ENCODE assay signal across 18 mouse cellular contexts in genomic region chr9:88956670-88957153, GRCm38 (mm10). TPM values are rescaled to one million over a fixed set of nuclear protein-coding genes. Genes with fewer than 3 reads are reported as not detected.
A peak's percentile ranks its signal among the peaks of the same experiment; 100 is the strongest.
DNase-seq lines count a peak whose midpoint lies in the region; ATAC-seq and TF ChIP-seq lines count a peak whose summit lies in the region.
"Not testable (repeated sequence)": the region's sequence is repeated elsewhere in the genome, so short reads cannot be mapped to it uniquely, and the experiment has no call there.
"Had no signal": no experiment of that assay in that cellular context is flagged by ENCODE, and none has a peak within 500 bp of the region (broad histone marks: within the 10 kb centered on the region; RNA-seq: fewer than 3 reads in every experiment).

Gene Bcl2a1a, plus strand, starts transcription at chr9:88956900.

- dilution Hi-C loops in CH12.LX (cut with MboI; ENCODE audit: extremely low pct_ligation_motif_present, extremely low pct_unique_long_range_greater_than_20kb, low sequenced_read_pairs): not testable (repeated sequence)

- H3K27me3 ChIP-seq in CH12.LX (replicated peaks); heart, adult 2 months (ENCODE audit: control insufficient read depth, insufficient read depth, low read length); lung, embryonic 16.5 days (ENCODE audit: control insufficient read depth, insufficient read depth, low read depth, low read length): not testable (repeated sequence)

- H3K9ac ChIP-seq in CH12.LX (ENCODE audit: insufficient read depth, low read depth): peak within 1 kb of the TSS; percentile 95
- H3K9ac ChIP-seq in heart, adult 2 months (ENCODE audit: low read depth, low read length); lung, embryonic 16.5 days (ENCODE audit: low read length): not testable (repeated sequence)

- peak; percentile 54 for TF ChIP-seq POLR2A in CH12.LX (IDR thresholded peaks at IDR 0.05; ENCODE audit: low read depth, low read length)
- not testable (repeated sequence) for TF ChIP-seq POLR2A in heart, adult 2 months (IDR thresholded peaks at IDR 0.05; ENCODE audit: insufficient read depth, low read depth, low read length)

- ATAC-seq in lung, embryonic 16.5 days (ENCODE audit: low read depth): peak; percentile 76
- ATAC-seq in megakaryocyte, adult 5-6 weeks (ENCODE audit: poor library complexity, severe bottlenecking): peak; percentile 73

- 0 out of 2 replicates have a peak, but pooled peaks have one; percentile 36 for TF ChIP-seq EP300 in CH12.LX (IDR thresholded peaks at IDR 0.05; ENCODE audit: low read length)
- not testable (repeated sequence) for TF ChIP-seq EP300 in heart, adult 2 months (IDR thresholded peaks at IDR 0.05; ENCODE audit: insufficient read depth, low read depth, low read length)

- TF ChIP-seq RAD21 in CH12.LX (IDR thresholded peaks at IDR 0.05; ENCODE audit: low read depth, low read length): not testable (repeated sequence)

- not testable (repeated sequence) for H3K9me3 ChIP-seq in CH12.LX (replicated peaks; ENCODE audit: low read length); lung, embryonic 16.5 days (ENCODE audit: control insufficient read depth, low read length)

- peak within 1 kb of the TSS; percentile 71 for H3K4me2 ChIP-seq in CH12.LX (ENCODE audit: insufficient read depth, low read depth, poor library complexity, severe bottlenecking)
- not testable (repeated sequence) for H3K4me2 ChIP-seq in lung, embryonic 16.5 days (ENCODE audit: low read depth, low read length)

- peak within 1 kb of the TSS; percentile 39 to 68 (median 66) for H3K4me3 ChIP-seq in CH12.LX (replicated peaks in 1 of 3; ENCODE audit: low read depth in 2 of 3, low read length in 2 of 3, poor library complexity in 1 of 3)
- not testable (repeated sequence) for H3K4me3 ChIP-seq in heart, adult 2 months; lung, embryonic 16.5 days (ENCODE audit: low read length)

- DNase-seq in CH12.LX (ENCODE audit: extremely low read depth): peak; percentile 74
- peak; percentile 7 for DNase-seq in adrenal gland, postnatal 14 days
- peak; percentile 23 to 25 for DNase-seq in heart, adult 2 months
- peak; percentile 17 for DNase-seq in layer of hippocampus, adult 9-11 months
- peak; percentile 49 to 53 for DNase-seq in spleen, postnatal 36 days (ENCODE audit: low spot score in 2 of 2)
- peak; percentile 33 to 35 for DNase-seq in thymus, postnatal 36 days

- peaks cover 16% of the 10 kb centered on the region for H3K79me2 ChIP-seq in CH12.LX (replicated peaks; ENCODE audit: control insufficient read depth, extremely low read depth, insufficient read depth, poor library complexity, severe bottlenecking)
- H3K79me2 ChIP-seq in heart, adult 2 months (replicated peaks; ENCODE audit: control insufficient read depth, insufficient read depth, low read length): not testable (repeated sequence)

- not testable (repeated sequence) for TF ChIP-seq CTCF in CH12.LX (conservative IDR thresholded peaks at IDR 0.05 in 1 of 2, IDR thresholded peaks at IDR 0.05 in 1 of 2; ENCODE audit: low read depth in 2 of 2, low read length in 2 of 2); heart, adult 2 months (IDR thresholded peaks at IDR 0.05)

- intact Hi-C loops in heart, adult 2 months (cut with DNase I): not testable (repeated sequence)

- in situ Hi-C loops in CH12.LX (cut with MboI; ENCODE audit: low pct_ligation_motif_present, low pct_unique_long_range_greater_than_20kb, low sequenced_read_pairs): not testable (repeated sequence)

- not testable (repeated sequence) for H3K36me3 ChIP-seq in CH12.LX (replicated peaks in 1 of 2; ENCODE audit: control insufficient read depth in 1 of 2, insufficient read depth in 1 of 2, low read length in 1 of 2); heart, adult 2 months (ENCODE audit: control insufficient read depth, insufficient read depth, low read length); lung, embryonic 16.5 days (ENCODE audit: control insufficient read depth, insufficient read depth, low read length)

- WGBS in heart, adult 2 months: 43% methylated on average over 5 of the region's 5 CpGs
- 82% methylated on average over 5 of the region's 5 CpGs for WGBS in lung, embryonic 16.5 days

- H3K4me1 ChIP-seq in CH12.LX (ENCODE audit: control insufficient read depth in 1 of 2, insufficient read depth in 2 of 2); heart, adult 2 months (ENCODE audit: control insufficient read depth, insufficient read depth, low read length); lung, embryonic 16.5 days (replicated peaks; ENCODE audit: control insufficient read depth, insufficient read depth, low read length): not testable (repeated sequence)

- peak within 1 kb of the TSS; percentile 93 for H3K27ac ChIP-seq in CH12.LX (ENCODE audit: insufficient read depth, low read depth)
- not testable (repeated sequence) for H3K27ac ChIP-seq in heart, adult 2 months; lung, embryonic 16.5 days (ENCODE audit: low read length)

TF ChIP-seq in CH12.LX, 34 proteins besides CTCF, POLR2A, EP300 and RAD21:
- TF ChIP-seq CHD1 (IDR thresholded peaks at IDR 0.05; ENCODE audit: low read depth, low read length): peak; percentile 65
- TF ChIP-seq ETS1 (conservative IDR thresholded peaks at IDR 0.05; ENCODE audit: low read depth, low read length): peak; percentile 20; the same call in 1 of the 2 replicates
- 0 out of 2 replicates have a peak, but pooled peaks have one; percentile 41 for TF ChIP-seq NELFE (IDR thresholded peaks at IDR 0.05; ENCODE audit: low read depth, low read length)
- peak; percentile 61; the same call in 1 of the 2 replicates for TF ChIP-seq TCF12 (IDR thresholded peaks at IDR 0.05; ENCODE audit: low read depth, low read length)
- TF ChIP-seq ELF1 (IDR thresholded peaks at IDR 0.05; ENCODE audit: low read depth, low read length): peak; percentile 60
- TF ChIP-seq TBP (conservative IDR thresholded peaks at IDR 0.05; ENCODE audit: low read depth, low read length): peak; percentile 80

RNA-seq across cellular contexts. Expression of gene Bcl2a1a, which starts in this region (rescaled TPM):
- total RNA-seq in CH12.LX (2012; rRNA removed) (102 and 193 TPM in 2 replicates), CH12.LX (2014; rRNA removed) (290 and 313 TPM in 2 replicates)
- 162 and 181 TPM in 2 replicates for polyA plus RNA-seq in CH12.LX (2012; ENCODE audit: insufficient read length, low read depth)
- total RNA-seq in adrenal gland, postnatal 14 days (2021): 0.70 and 2.1 TPM in 2 replicates
- under 1 TPM in 1 of 2 experiments, not detected in 1; 0.39 TPM for total RNA-seq in heart, adult 2 months (2021)
- 0.20 and 0.41 TPM in 2 replicates for polyA plus RNA-seq in heart, adult 2 months (2012; rRNA removed)
- 3.5 and 3.8 TPM in 2 replicates for polyA plus RNA-seq in lung, embryonic 16.5 days (2015; fragmentation: Nextera tagmentation; extraction: Ambion mirVana)
- 1.2 and 5.6 TPM in 2 replicates for total RNA-seq in megakaryocyte, adult 5-6 weeks (2015)
- total RNA-seq in megakaryocyte, adult 5-6 weeks (2017): 1.4 and 3.7 TPM in 2 replicates
- total RNA-seq: G1E; left cerebral cortex, postnatal 36 days had no signal
- polyA plus RNA-seq: brain, embryonic 14.5 days; embryonic facial prominence, embryonic 12.5 days; erythroblast, embryonic 14.5 days; forebrain, embryonic 13.5 days; G1E; hindbrain, embryonic 11.5 days; midbrain, embryonic 11.5 days; neural tube, embryonic 12.5 days; stomach, embryonic 14.5 days had no signal

Comparison
In these comparisons a context has a peak if more than half of its experiments do, and no peak if none do; other contexts are left out.
1. RNA of gene Bcl2a1a (total RNA-seq): 102 to 313 TPM in CH12.LX; 1.2 to 5.6 TPM in megakaryocyte, adult 5-6 weeks, 0.70 to 2.1 TPM in adrenal gland, postnatal 14 days and 0.39 TPM in heart, adult 2 months; every median in the first group is over 10 times any median in the second.
2. RNA of gene Bcl2a1a (polyA plus RNA-seq): 162 to 181 TPM in CH12.LX; 3.5 to 3.8 TPM in lung, embryonic 16.5 days and 0.20 to 0.41 TPM in heart, adult 2 months; every median in the first group is over 10 times any median in the second.
3. Peak in DNase-seq in heart, adult 2 months; RNA of the gene not detected or under 1 TPM.
4. DNase-seq: peak in every context shown above with its lines; median percentile 74 in CH12.LX; 51 in spleen, postnatal 36 days; 34 in thymus, postnatal 36 days; 24 in heart, adult 2 months; 17 in layer of hippocampus, adult 9-11 months; 7 in adrenal gland, postnatal 14 days.